Mouse (Mus musculus) myocyte (in vitro differentiated cells): ENCODE measurements around the gene Rsph4a.
"Not testable (repeated sequence)": the region's sequence is repeated elsewhere in the genome, so short reads cannot be mapped to it uniquely, and the experiment has no call there.

Experiments used
- CEBPB ChIP-seq: IDR thresholded peaks from 2 replicates; pipeline ENCODE4 v1.6.1; 2011; ENCODE audit warnings: mild to moderate bottlenecking, moderate library complexity; ENCODE audit not compliant: poor library complexity, insufficient read depth, severe bottlenecking
- MYOD1 ChIP-seq, 3 experiments: IDR thresholded peaks; one replicate each; pipeline ENCODE4 v1.6.1; 2011; ENCODE audit warnings: control low read depth in 2 of 3, low read depth in 2 of 3, mild to moderate bottlenecking in 2 of 3, moderate library complexity in 1 of 3; ENCODE audit not compliant: insufficient read length in 2 of 3, control insufficient read depth in 1 of 3
- POLR2A ChIP-seq: IDR thresholded peaks from one replicate; pipeline ENCODE4 v1.6.1; 2011; ENCODE audit warnings: low read depth, mild to moderate bottlenecking, control low read depth, moderate library complexity; ENCODE audit not compliant: insufficient read length
- TCF12 ChIP-seq: IDR thresholded peaks from one replicate; pipeline ENCODE4 v1.6.1; 2011; ENCODE audit warnings: mild to moderate bottlenecking, control low read depth; ENCODE audit not compliant: poor library complexity, insufficient read depth, severe bottlenecking

- TF ChIP-seq POLR2A; MYOD1 (IDR thresholded peaks at IDR 0.05; ENCODE audit: control insufficient read depth in 1 of 3, insufficient read length in 2 of 3, low read depth in 2 of 3); CEBPB; TCF12: not testable (repeated sequence)
Measured at GRCm38 (mm10) chr10:33882411-33882810, 22.5 kb upstream of the Rsph4a start.
